8 mouse cellular contexts compared by ENCODE assay signal in genomic region chr14:54605752-54606321, GRCm38 (mm10). TPM values are rescaled to one million over a fixed set of nuclear protein-coding genes. Genes with fewer than 3 reads are reported as not detected.
DNase-seq lines count a peak whose midpoint lies in the region; ATAC-seq and TF ChIP-seq lines count a peak whose summit lies in the region.

TSS of gene 4931414P19Rik (minus strand) at chr14:54605993.

- no peaks in the 10 kb centered on the region for H3K9me3 ChIP-seq in midbrain, embryonic 11.5 days (ENCODE audit: control insufficient read depth, low read length)

- no peaks in the 10 kb centered on the region for H3K4me1 ChIP-seq in cortical plate, adult 2 months (ENCODE audit: control insufficient read depth, insufficient read depth, low read length)
- peaks cover 13% of the 10 kb centered on the region for H3K4me1 ChIP-seq in midbrain, embryonic 11.5 days (ENCODE audit: control insufficient read depth, insufficient read depth, low read length)

- TF ChIP-seq POLR2A in cortical plate, adult 2 months (IDR thresholded peaks at IDR 0.05; ENCODE audit: extremely low read depth, insufficient read depth, low read length), result peak; percentile 46; the same call in 1 of the 2 replicates

- intact Hi-C loops in gastrocnemius, postnatal 14 days (cut with DNase I; ENCODE audit: low total_unique reads), result no loop called here
- intact Hi-C loops in left cerebral cortex, postnatal 4 days (cut with DNase I), result no loop called here

- H3K4me3 ChIP-seq in cortical plate, adult 2 months (ENCODE audit: insufficient read depth, low read length), result peak within 1 kb of the TSS; percentile 37
- H3K4me3 ChIP-seq in midbrain, embryonic 11.5 days (ENCODE audit: low read depth, low read length), result peak within 1 kb of the TSS; percentile 40

- TF ChIP-seq CTCF in cortical plate, adult 2 months (IDR thresholded peaks at IDR 0.05; ENCODE audit: extremely low read depth, insufficient read depth, low read length), result no peak

- peak within 1 kb of the TSS; percentile 63 for H3K9ac ChIP-seq in midbrain, embryonic 11.5 days (ENCODE audit: low read length)

- no peaks in the 10 kb centered on the region for H3K36me3 ChIP-seq in midbrain, embryonic 11.5 days (ENCODE audit: control insufficient read depth, insufficient read depth, low read length)

- no peaks in the 10 kb centered on the region for H3K27me3 ChIP-seq in midbrain, embryonic 11.5 days (ENCODE audit: control insufficient read depth, insufficient read depth, low read length)

- H3K4me2 ChIP-seq in midbrain, embryonic 11.5 days, result peak within 1 kb of the TSS; percentile 60

- ATAC-seq in inflammation-experienced regulatory T-cells, adult 6 months, result peak; percentile 32
- ATAC-seq in midbrain, embryonic 11.5 days (ENCODE audit: low FRiP score), result peak; percentile 59
- no peak; the same call in 1 of the 2 replicates for ATAC-seq in megakaryocyte-erythroid progenitor cell, adult 5-6 weeks (replicated peaks; ENCODE audit: low FRiP score, low TSS enrichment, poor library complexity, severe bottlenecking)

- peak within 1 kb of the TSS; percentile 69 for H3K27ac ChIP-seq in cortical plate, adult 2 months (ENCODE audit: insufficient read depth, low read length)
- H3K27ac ChIP-seq in midbrain, embryonic 11.5 days (ENCODE audit: low read depth, low read length), result peak within 1 kb of the TSS; percentile 50; the same call in 1 of the 2 replicates

- peak; percentile 61 for DNase-seq in adipocyte (ENCODE audit: low spot score)
- DNase-seq in gastrocnemius, postnatal 14 days, result peak; percentile 89
- peak; percentile 78 for DNase-seq in left cerebral cortex, postnatal 4 days
- DNase-seq in midbrain, embryonic 11.5 days (ENCODE audit: low spot score, missing footprints), result peak; percentile 97
- peak; percentile 54 for DNase-seq in skeletal muscle tissue, adult 2 months (ENCODE audit: low read depth, low spot score)

- 1% methylated on average over 38 of the region's 39 CpGs for WGBS in midbrain, embryonic 11.5 days

RNA-seq across cellular contexts. Expression of gene 4931414P19Rik, which starts in this region (rescaled TPM):
- polyA plus RNA-seq in cortical plate, adult 2 months (2012; rRNA removed), result 5.2 and 5.8 TPM in 2 replicates
- total RNA-seq in gastrocnemius, postnatal 14 days (2021), result 1 to 10 TPM; 2.9 to 3.3 TPM
- polyA plus RNA-seq in inflammation-experienced regulatory T-cells, adult 6 months (2017; shearing (Covaris generic)), result 1 to 10 TPM; 1.5 to 2.5 (median 1.7) TPM
- total RNA-seq in left cerebral cortex, postnatal 4 days (2021), result 1 to 10 TPM; 3.2 to 4.4 TPM
- 5.9 and 8.5 TPM in 2 replicates for polyA plus RNA-seq in midbrain, embryonic 11.5 days (2014; fragmentation: Nextera tagmentation; extraction: Ambion mirVana)
- total RNA-seq in megakaryocyte-erythroid progenitor cell, adult 5-6 weeks (2014; fragmentation: Nextera tagmentation), result 6.2 and 12.7 TPM in 2 replicates
- total RNA-seq in megakaryocyte-erythroid progenitor cell, adult 5-6 weeks (2017), result 2.9 and 7.3 TPM in 2 replicates
